Mouse (Mus musculus) right cerebral cortex, adult 2 months (tissue): ENCODE data around the gene Xpo4.
A peak's percentile ranks its signal among the peaks of the same experiment; 100 is the strongest.

Experiments used
- DNase-seq, 2 experiments: peaks; one replicate each; pipeline ENCODE4 v3.0.0; 2021 to 2022; ENCODE audit warnings: low spot score in 2 of 2

Xpo4 gene

DNA sequence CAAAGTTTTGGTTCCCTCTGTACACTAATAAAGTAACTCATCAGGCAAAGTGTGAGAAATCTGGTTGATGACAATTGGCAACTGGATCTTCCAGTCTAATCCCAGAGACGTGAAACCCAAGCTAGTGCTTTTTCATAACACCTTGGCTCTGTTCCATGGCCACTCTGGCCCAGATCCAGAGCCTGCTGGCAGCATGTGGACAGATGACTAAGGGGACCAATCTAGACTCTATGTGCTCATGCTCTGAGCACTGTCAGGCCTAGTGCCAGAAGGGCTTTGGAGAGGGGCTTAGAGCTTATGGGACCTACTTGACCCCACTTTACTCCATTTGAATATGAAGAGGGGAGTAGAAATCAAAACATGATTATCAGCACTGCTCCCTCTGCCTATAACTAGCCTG is 57.7 kb downstream of the Xpo4 start:
- peak; percentile 84 for DNase-seq

GRCm38 (mm10) chr14:57606663-57607365 is 58.4 kb downstream of the Xpo4 start:
- DNase-seq = no peak

GRCm38 (mm10) chr14:57593279-57593678 is 72.0 kb downstream of the Xpo4 start:
- no peak for DNase-seq

GRCm38 (mm10) chr14:57591830-57592229 is 73.4 kb downstream of the Xpo4 start:
- no peak for DNase-seq

GRCm38 (mm10) chr14:57576364-57577060 is 88.7 kb downstream of the Xpo4 start:
- DNase-seq = no peak

DNA sequence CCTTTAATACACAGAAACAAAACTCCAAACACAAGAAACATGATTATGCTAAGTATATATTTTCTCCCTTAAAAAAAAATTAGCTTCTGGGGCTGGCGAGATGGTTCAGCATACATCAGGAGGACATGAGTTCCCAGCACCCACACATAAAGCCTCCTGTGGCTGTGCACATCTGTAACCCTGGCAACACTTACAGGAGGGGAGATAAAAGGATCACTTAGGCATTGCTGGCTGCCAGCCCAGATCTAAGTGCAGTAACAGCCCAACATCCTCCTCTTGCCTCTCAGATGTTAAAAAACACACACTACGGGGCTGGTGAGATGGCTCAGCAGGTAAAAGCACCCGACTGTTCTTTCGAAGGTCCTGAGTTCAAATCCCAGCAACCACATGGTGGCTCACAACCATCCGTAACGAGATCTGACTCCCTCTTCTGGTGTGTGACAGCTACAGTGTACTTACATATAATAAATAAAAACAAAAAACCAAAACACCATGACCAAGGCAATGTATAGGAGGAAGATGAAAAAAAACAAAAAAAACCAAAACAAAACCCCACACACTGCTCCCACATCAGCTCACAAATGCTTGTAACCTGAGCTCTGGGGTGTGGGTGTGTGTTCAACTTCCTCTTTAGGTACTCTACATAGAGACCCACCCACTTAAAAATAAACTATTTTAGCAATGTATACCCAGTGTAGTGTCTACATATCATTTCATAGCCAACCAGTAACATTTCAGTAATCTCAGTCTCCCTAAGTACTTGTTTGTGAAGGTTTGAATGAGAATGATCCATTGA is 90.2 kb downstream of the Xpo4 start:
- no peak for DNase-seq

- DNase-seq = peak; percentile 94 to 98
Measured at GRCm38 (mm10) chr14:57571155-57572133, 93.8 kb downstream of the Xpo4 start, which contains the start of gene Eef1akmt1. TSS of gene Eef1akmt1 (minus strand) at chr14:57571612.

GRCm38 (mm10) chr14:57565626-57566025 is 99.6 kb downstream of the Xpo4 start:
- no peak for DNase-seq

DNA sequence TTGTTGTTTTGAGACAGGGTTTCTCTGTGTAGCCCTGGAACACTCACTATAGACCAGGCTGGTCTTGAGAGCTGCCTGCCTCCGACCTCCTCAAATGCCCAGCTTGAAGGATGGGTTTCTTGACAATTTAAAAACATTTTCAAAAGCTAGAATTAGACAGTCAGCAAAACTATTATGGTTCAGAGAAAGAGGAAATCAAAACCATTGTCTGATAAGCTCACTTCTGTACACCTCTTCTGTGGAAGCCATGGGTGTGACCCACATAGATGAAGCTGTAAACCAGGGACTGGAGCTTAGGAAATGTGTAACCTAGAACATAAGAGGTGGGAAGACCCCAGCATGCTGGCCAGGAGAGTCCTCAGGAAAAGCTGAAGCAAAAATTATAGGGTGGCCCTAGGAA is 108.3 kb downstream of the Xpo4 start:
- no peak for DNase-seq

GRCm38 (mm10) chr14:57555471-57556070 is 109.7 kb downstream of the Xpo4 start:
- DNase-seq = no peak

- DNase-seq = no peak
Measured at GRCm38 (mm10) chr14:57554434-57554833, 110.8 kb downstream of the Xpo4 start.

DNA sequence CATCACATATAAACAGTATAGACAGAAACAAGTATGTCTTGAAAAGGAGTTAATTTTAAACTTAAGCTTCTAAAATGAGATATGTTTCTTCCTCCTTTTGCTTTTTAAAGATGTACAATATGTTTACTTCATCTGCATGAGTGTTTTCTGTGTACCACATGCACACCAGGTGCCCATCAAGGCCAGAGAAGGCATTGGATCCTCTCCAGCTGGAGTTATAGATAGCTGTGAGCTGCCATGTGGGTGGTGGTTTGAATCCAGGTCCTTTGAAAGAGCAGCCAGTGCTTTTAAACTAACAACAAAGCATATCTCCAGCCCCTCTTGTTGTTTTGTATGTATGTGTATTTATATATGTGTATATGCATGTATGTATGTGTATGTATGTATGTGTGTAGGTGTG is 112.3 kb downstream of the Xpo4 start:
- DNase-seq = no peak

DNA sequence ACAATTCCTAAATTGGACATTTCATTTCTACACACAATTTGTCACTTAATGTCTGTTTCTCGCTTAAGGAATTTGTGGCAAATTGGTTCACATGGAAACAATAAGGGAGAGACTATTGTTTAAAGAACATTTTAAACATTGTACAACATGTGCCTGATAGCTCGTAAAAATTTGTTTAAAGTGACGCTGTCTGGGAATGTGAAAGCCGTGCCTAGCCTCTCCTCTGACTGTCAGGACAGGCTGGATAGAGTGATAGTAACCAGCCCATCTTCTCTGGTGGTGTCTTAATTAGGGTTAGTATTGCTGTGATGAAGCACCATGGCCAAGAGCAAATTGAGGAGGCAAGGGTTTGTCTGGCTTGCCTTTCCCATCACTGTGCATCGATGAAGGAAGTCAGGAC is 118.2 kb downstream of the Xpo4 start:
- DNase-seq = no peak

- DNase-seq = no peak
Measured at GRCm38 (mm10) chr14:57546557-57547021, 118.6 kb downstream of the Xpo4 start.

DNA sequence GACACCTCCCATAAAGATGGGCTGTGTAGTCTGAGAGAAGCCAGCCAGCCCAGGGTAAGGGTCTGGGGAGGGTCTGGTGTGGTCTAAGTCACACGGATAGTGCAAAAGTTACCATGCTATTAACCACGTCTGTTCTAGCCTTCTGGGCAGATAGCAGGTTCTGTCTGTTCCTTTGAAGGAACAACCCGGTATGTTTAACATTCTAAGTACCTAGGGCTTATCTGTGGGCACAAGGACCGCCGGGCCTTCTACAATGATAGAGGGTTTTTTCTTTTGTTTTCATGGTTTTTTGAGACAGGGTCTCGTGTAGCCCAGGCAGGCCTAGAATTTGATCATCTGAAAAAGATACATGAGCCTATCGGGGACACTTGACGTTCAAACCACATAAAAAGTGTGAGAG is 119.1 kb downstream of the Xpo4 start:
- DNase-seq = no peak

- DNase-seq = no peak
Measured at GRCm38 (mm10) chr14:57545526-57545925, 119.7 kb downstream of the Xpo4 start.

DNA sequence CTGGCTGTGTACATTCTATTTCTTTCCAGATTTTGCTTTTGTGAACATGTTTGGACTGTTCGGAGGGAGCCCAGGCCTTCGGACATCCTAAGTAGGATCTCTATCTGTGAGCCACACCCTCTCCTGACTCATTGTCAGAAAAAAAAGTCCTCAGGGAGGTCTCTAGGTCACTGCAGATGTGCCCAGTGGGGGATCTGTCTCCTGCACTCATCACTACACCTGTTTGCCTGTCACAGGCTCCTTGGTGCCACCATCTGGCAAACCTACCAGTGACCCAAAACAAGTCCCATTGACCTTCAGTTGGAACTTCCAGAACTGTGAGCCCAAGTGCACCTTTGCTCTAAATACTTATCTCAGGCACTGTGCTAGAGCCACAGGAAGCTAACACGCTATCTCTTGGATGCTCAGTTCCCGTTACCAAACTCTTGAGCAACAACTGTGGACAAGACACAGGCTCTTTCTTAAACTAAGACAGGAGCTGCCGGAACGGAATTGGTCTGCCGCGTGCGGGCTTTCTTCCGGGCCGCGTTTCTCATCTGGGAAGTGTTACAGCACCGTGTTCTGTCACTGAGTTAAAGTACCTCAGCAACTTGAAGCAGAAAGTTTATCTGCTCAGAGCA is 121.7 kb downstream of the Xpo4 start:
- DNase-seq = no peak

GRCm38 (mm10) chr14:57542231-57542630 is 123.0 kb downstream of the Xpo4 start:
- no peak for DNase-seq

- DNase-seq = peak in 1 of 2 experiments; percentile 57
Measured at GRCm38 (mm10) chr14:57540683-57541082, 124.5 kb downstream of the Xpo4 start.

DNA sequence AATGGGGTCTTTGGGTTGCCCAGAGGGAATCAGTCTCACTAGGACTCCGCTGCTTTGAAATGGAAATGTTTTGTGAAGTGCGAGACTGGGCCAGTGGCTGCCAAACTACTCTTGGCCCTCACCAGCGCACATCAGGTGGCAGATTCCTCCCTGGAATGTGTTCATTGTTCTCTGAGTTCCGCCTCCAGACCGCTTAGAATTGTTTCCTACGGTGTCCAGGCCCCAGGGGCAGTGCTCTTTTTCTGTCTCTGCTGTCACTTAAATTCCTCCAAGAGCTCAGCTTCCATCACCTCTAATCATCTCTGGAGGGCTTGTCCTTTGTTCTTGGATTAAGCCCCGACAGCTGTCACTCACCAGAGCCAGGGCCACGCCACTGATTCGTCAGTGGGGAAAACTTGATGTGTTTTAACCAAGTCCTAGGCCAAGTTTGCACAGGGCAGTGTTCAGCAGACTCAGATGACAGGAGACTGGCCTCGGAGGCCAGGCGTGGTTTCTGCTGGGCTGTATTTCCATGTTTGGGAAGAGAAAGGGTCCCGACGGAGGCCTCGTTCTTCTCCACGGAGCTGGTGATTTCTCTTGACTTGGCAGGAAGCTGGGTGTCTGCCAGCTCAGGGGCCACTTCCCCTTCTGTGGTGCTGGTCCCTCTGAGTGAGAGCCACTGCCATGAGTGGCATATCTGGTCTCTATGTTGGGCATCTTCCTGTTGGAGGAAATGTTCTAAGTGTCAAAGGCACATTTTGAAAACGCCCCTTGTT is 127.8 kb downstream of the Xpo4 start:
- DNase-seq = no peak
